Mouse (Mus musculus) urinary bladder, postnatal 25 days (tissue): ENCODE data around the gene Zdbf2.
"Not testable (repeated sequence)": the region's sequence is repeated elsewhere in the genome, so short reads cannot be mapped to it uniquely, and the experiment has no call there.

Experiments used
- DNase-seq: peaks from one replicate; pipeline ENCODE4 v3.0.0; 2022; ENCODE audit warnings: low spot score

The Zdbf2 gene

GRCm38 (mm10) chr1:63265461-63265860 is 7.6 kb upstream of the Zdbf2 start:
- DNase-seq: no peak

- DNase-seq: no peak
Observed at GRCm38 (mm10) chr1:63266121-63266520, 6.9 kb upstream of the Zdbf2 start.

- no peak for DNase-seq
Observed at GRCm38 (mm10) chr1:63266716-63267115, 6.3 kb upstream of the Zdbf2 start.

GRCm38 (mm10) chr1:63272125-63272675 is 865 bp upstream of the Zdbf2 start:
- no peak for DNase-seq

- DNase-seq: no peak
Observed at GRCm38 (mm10) chr1:63273339-63273951, 380 bp downstream of the Zdbf2 start.

GRCm38 (mm10) chr1:63274046-63274730 is 1.1 kb downstream of the Zdbf2 start:
- no peak for DNase-seq

GRCm38 (mm10) chr1:63278106-63278505 is 5.0 kb downstream of the Zdbf2 start:
- DNase-seq: no peak

GRCm38 (mm10) chr1:63293965-63294364 is 20.9 kb downstream of the Zdbf2 start:
- DNase-seq: no peak

- no peak for DNase-seq
Observed at GRCm38 (mm10) chr1:63309661-63310060, 36.6 kb downstream of the Zdbf2 start.

- not testable (repeated sequence) for DNase-seq
Observed at GRCm38 (mm10) chr1:63323565-63324132, 50.6 kb downstream of the Zdbf2 start.
